Mouse (Mus musculus) hindbrain, postnatal 0 days (tissue): ENCODE data around the gene Gm45618. TPM values are rescaled to one million over a fixed set of nuclear protein-coding genes. Genes with fewer than 3 reads are reported as not detected.
"Not testable (repeated sequence)": the region's sequence is repeated elsewhere in the genome, so short reads cannot be mapped to it uniquely, and the experiment has no call there.

Source experiments
- ATAC-seq: fragments of 200-750 bp; cut with Nextera tagmentation; 2 replicates; pipeline ENCODE4 v1.8.0; 2017; ENCODE audit warnings: mild to moderate bottlenecking, moderate TSS enrichment, moderate library complexity
- DNase-seq: peaks from one replicate; pipeline ENCODE4 v3.0.0-alpha.2; 2015; ENCODE audit warnings: low spot score
- H3K27ac ChIP-seq: fragments of 300-500 bp; sonication (generic); 2 replicates; pipeline ENCODE4 v1.5.1; 2014; ENCODE audit warnings: mild to moderate bottlenecking
- H3K27me3 ChIP-seq: fragments of 300-500 bp; sonication (generic); 2 replicates; pipeline ENCODE4 v1.6.1; 2014; ENCODE audit warnings: low read length, mixed read lengths; ENCODE audit not compliant: insufficient read depth
- H3K36me3 ChIP-seq: fragments of 300-500 bp; sonication (generic); 2 replicates; pipeline ENCODE4 v1.6.1; 2014; ENCODE audit warnings: low read length, mixed read lengths; ENCODE audit not compliant: insufficient read depth
- H3K4me1 ChIP-seq: fragments of 300-500 bp; sonication (generic); 2 replicates; pipeline ENCODE4 v1.6.1; 2014; ENCODE audit warnings: antibody characterized with exemption, low read length, mixed read lengths; ENCODE audit not compliant: insufficient read depth
- H3K4me2 ChIP-seq: fragments of 300-500 bp; sonication (generic); 2 replicates; pipeline ENCODE4 v1.6.1; 2014; ENCODE audit warnings: low read depth, mild to moderate bottlenecking, low read length, moderate library complexity, mixed read lengths
- H3K4me3 ChIP-seq: fragments of 300-500 bp; sonication (generic); 2 replicates; pipeline ENCODE4 v1.5.1; 2014; ENCODE audit warnings: low read length
- H3K9ac ChIP-seq: fragments of 300-500 bp; sonication (generic); replicated peaks from 2 replicates; pipeline ENCODE4 v1.6.1; 2014; ENCODE audit warnings: mild to moderate bottlenecking, low read length, moderate library complexity, mixed read lengths
- H3K9me3 ChIP-seq: fragments of 300-500 bp; sonication (generic); 2 replicates; pipeline ENCODE4 v1.6.1; 2016; ENCODE audit warnings: low read length, mixed read lengths
- CTCF ChIP-seq: IDR thresholded peaks from 2 replicates; pipeline ENCODE4 v1.5.1; 2016; ENCODE audit warnings: antibody characterized with exemption, control low read depth, low read depth
- WGBS: fragments of 180-500 bp; shearing (Covaris S2); extraction: QIAGEN DNeasy Blood & Tissue Kit; methylation state at CpG from one replicate; pipeline ENCODE4 v1.1.7; 2014; 5-methylcytosine and 5-hydroxymethylcytosine counted together
- polyA plus RNA-seq: library from polyadenylated mRNA; unstranded; fragments of >200 nt; fragmentation: Nextera tagmentation; extraction: Ambion mirVana; gene quantifications from 2 replicates; pipeline ENCODE4 v1.2.1, GENCODE M21; 2015
- total RNA-seq: library from RNA; depleted of rRNA; stranded (reverse); fragments of >200 nt; gene quantifications from 2 replicates; pipeline ENCODE4 v1.2.3, GENCODE M21; 2014; rRNA removed

Gm45618 gene
- total RNA-seq (not detected in 2 replicates), polyA plus RNA-seq (not detected in 2 replicates)

GRCm38 (mm10) chr7:142120629-142121028 lies at the start of gene Gm45618:
TSS of gene Gm45618 (minus strand) at chr7:142120729.
- not testable (repeated sequence) for H3K27ac ChIP-seq, H3K36me3 ChIP-seq, H3K4me2 ChIP-seq, DNase-seq, ATAC-seq, H3K9me3 ChIP-seq, H3K4me1 ChIP-seq, H3K4me3 ChIP-seq, H3K27me3 ChIP-seq, H3K9ac ChIP-seq
- WGBS = 88% methylated on average over 1 of the region's 1 CpGs

GRCm38 (mm10) chr7:142169836-142170235 lies 49.3 kb upstream of the Gm45618 start:
- DNase-seq (peak; percentile 83), ATAC-seq (no peak)
- H3K9ac ChIP-seq = no peak overlapping the region
- no peaks in the 10 kb centered on the region for H3K27me3 ChIP-seq
- no peaks in the 10 kb centered on the region for H3K36me3 ChIP-seq
- peak; percentile 74 for TF ChIP-seq CTCF
- no peak overlapping the region for H3K4me3 ChIP-seq
- WGBS = 52% methylated on average over 3 of the region's 3 CpGs
- H3K4me1 ChIP-seq = no peaks in the 10 kb centered on the region
- no peaks in the 10 kb centered on the region for H3K9me3 ChIP-seq
- no peak overlapping the region for H3K27ac ChIP-seq
- no peak overlapping the region for H3K4me2 ChIP-seq

GRCm38 (mm10) chr7:142165639-142166038 lies 45.1 kb upstream of the Gm45618 start, which contains the start of gene Gm4553:
TSS of gene Gm4553 (minus strand) at chr7:142165739.
- H3K4me2 ChIP-seq, H3K27me3 ChIP-seq, H3K27ac ChIP-seq: not testable (repeated sequence)

GRCm38 (mm10) chr7:142159366-142159765 lies 38.8 kb upstream of the Gm45618 start:
- H3K9me3 ChIP-seq = no peaks in the 10 kb centered on the region
- no peaks in the 10 kb centered on the region for H3K36me3 ChIP-seq
- DNase-seq (no peak), ATAC-seq (no peak)
- H3K4me2 ChIP-seq = no peak overlapping the region
- H3K27me3 ChIP-seq = no peaks in the 10 kb centered on the region
- H3K27ac ChIP-seq = no peak overlapping the region
- no peaks in the 10 kb centered on the region for H3K4me1 ChIP-seq
- TF ChIP-seq CTCF = no peak
- no peak overlapping the region for H3K4me3 ChIP-seq
- 89% methylated on average over 3 of the region's 3 CpGs for WGBS
- no peak overlapping the region for H3K9ac ChIP-seq

More at GRCm38 (mm10) chr7:142165639-142166038, 45.1 kb upstream of the Gm45618 start, which contains the start of gene Gm4553:
- H3K9ac ChIP-seq, H3K4me3 ChIP-seq, H3K4me1 ChIP-seq, H3K9me3 ChIP-seq, DNase-seq, ATAC-seq, H3K36me3 ChIP-seq: not testable (repeated sequence)

GRCm38 (mm10) chr7:142157013-142157412 lies 36.5 kb upstream of the Gm45618 start, which contains the start of gene Gm29735:
TSS of gene Gm29735 (minus strand) at chr7:142157113.
- H3K4me3 ChIP-seq, H3K4me1 ChIP-seq, H3K4me2 ChIP-seq, H3K27ac ChIP-seq, DNase-seq, H3K36me3 ChIP-seq, H3K9me3 ChIP-seq, H3K27me3 ChIP-seq, H3K9ac ChIP-seq, ATAC-seq: not testable (repeated sequence)
- WGBS = 52% methylated on average over 2 of the region's 2 CpGs

GRCm38 (mm10) chr7:142155308-142155707 lies 34.8 kb upstream of the Gm45618 start:
- Histone ChIP-seq H3K36me3 (no peaks in the 10 kb centered on the region), H3K9ac (no peak overlapping the region), H3K9me3 (no peaks in the 10 kb centered on the region), H3K4me1 (no peaks in the 10 kb centered on the region), H3K27me3 (no peaks in the 10 kb centered on the region), H3K4me3 (no peak overlapping the region), H3K27ac (no peak overlapping the region), H3K4me2 (no peak overlapping the region)
- WGBS = 44% methylated on average over 1 of the region's 1 CpGs
- DNase-seq (no peak), ATAC-seq (no peak)
- no peak for TF ChIP-seq CTCF

- Histone ChIP-seq H3K4me2 (no peak overlapping the region), H3K4me3 (no peak overlapping the region), H3K27ac (no peak overlapping the region), H3K9ac (no peak overlapping the region), H3K36me3 (no peaks in the 10 kb centered on the region), H3K27me3 (no peaks in the 10 kb centered on the region), H3K9me3 (no peaks in the 10 kb centered on the region), H3K4me1 (no peaks in the 10 kb centered on the region)
- no peak for TF ChIP-seq CTCF
- ATAC-seq (no peak), DNase-seq (no peak)
- WGBS = 80% methylated on average over 4 of the region's 4 CpGs
Observed at GRCm38 (mm10) chr7:142152191-142152590, 31.7 kb upstream of the Gm45618 start.
